Mouse (Mus musculus) spleen, adult 2 months (tissue): ENCODE data around the gene Ube2l6. TPM values are rescaled to one million over a fixed set of nuclear protein-coding genes. Genes with fewer than 3 reads are reported as not detected.

Experiments used
- DNase-seq, 2 experiments: peaks; one replicate each; pipeline versions ENCODE4 v3.0.0 to v3.0.0-alpha.2; 2012 to 2021; ENCODE audit warnings: low spot score in 2 of 2, low read depth in 1 of 2
- H3K27ac ChIP-seq: fragments of 200-500 bp; 2 replicates; pipeline ENCODE4 v1.5.1; 2012; ENCODE audit warnings: low read length, inconsistent platforms; ENCODE audit not compliant: insufficient read depth
- H3K27me3 ChIP-seq: fragments of 200-500 bp; 2 replicates; pipeline ENCODE4 v1.6.1; 2012; ENCODE audit warnings: mild to moderate bottlenecking, moderate library complexity, low read length, inconsistent platforms; ENCODE audit not compliant: control insufficient read depth, insufficient read depth
- H3K36me3 ChIP-seq: fragments of 200-500 bp; 2 replicates; pipeline ENCODE4 v1.6.1; 2012; ENCODE audit warnings: mild to moderate bottlenecking, low read length, inconsistent platforms; ENCODE audit not compliant: control insufficient read depth, insufficient read depth
- H3K4me1 ChIP-seq: fragments of 200-500 bp; 2 replicates; pipeline ENCODE4 v1.6.1; 2011; ENCODE audit warnings: inconsistent platforms; ENCODE audit not compliant: control insufficient read depth, insufficient read depth, insufficient read length
- H3K4me3 ChIP-seq: fragments of 200-500 bp; 2 replicates; pipeline ENCODE4 v1.5.1; 2011; ENCODE audit warnings: mild to moderate bottlenecking, inconsistent platforms; ENCODE audit not compliant: insufficient read depth, insufficient read length; ENCODE audit errors: extremely low read depth
- CTCF ChIP-seq: fragments of 200-500 bp; IDR thresholded peaks from 2 replicates; pipeline ENCODE4 v1.5.1; 2011; ENCODE audit warnings: mild to moderate bottlenecking, inconsistent platforms; ENCODE audit not compliant: insufficient read depth, insufficient read length, insufficient replicate concordance; ENCODE audit errors: extremely low read depth
- POLR2A ChIP-seq: fragments of 200-500 bp; IDR thresholded peaks from 2 replicates; pipeline ENCODE4 v1.6.1; 2011; ENCODE audit warnings: low read depth, low read length, inconsistent platforms
- WGBS: fragments of 180-500 bp; shearing (Covaris S2); methylation state at CpG from one replicate; pipeline ENCODE4 v1.1.7; 2018; 5-methylcytosine and 5-hydroxymethylcytosine counted together
- polyA plus RNA-seq: library from polyadenylated mRNA; depleted of rRNA; stranded (reverse); fragments of >200 nt; gene quantifications from 2 replicates; pipeline ENCODE4 v1.2.3, GENCODE M21; 2012

The Ube2l6 gene
- polyA plus RNA-seq, 1 experiment: 250 TPM

DNA sequence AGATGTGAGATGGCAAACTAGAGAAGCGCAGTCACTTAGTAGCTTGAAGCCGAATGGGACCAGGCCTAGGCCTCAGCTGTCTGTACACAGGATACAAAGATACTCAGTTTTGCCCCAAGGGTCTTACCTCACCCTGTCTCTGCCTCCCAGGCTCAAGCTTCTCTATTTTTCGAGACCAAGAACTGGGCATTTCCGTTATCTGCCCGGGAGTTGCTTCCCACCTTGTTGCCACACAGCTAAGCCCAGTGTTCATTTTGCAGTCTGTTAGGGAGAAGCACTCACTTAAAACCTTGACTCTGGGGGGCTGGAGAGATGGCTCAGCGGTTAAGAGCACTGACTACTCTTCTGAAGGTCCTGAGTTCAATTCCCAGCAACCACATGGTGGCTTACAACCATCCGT lies 5.3 kb downstream of the Ube2l6 start:
- Histone ChIP-seq H3K4me3 (no peak overlapping the region), H3K27ac (no peak overlapping the region), H3K27me3 (no peaks in the 10 kb centered on the region), H3K4me1 (no peaks in the 10 kb centered on the region; the same call in 1 of the 2 replicates), H3K36me3 (no peaks in the 10 kb centered on the region; the same call in 1 of the 2 replicates)
- TF ChIP-seq POLR2A (no peak), CTCF (no peak)
- DNase-seq: no peak
- 95% methylated on average over 7 of the region's 7 CpGs for WGBS

DNA sequence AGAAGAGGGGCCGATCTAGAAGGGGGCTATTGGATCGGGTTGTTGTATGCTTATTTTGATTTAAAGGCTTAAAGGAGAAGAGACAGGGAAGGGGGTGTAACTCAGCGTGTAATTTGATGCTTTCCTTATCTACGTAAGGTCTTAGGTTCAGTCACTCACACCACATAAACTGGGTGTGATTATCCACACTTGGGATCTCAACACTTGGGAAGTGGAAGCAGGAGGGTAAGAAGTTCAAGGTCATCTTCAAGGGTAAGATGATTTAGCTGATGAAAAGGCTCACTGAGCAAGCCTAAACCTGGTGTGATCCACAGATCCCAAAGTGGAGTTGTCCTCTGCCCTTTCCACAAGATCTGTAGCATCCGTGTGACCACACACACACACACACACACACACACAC lies 7.9 kb downstream of the Ube2l6 start:
- 93% methylated on average over 5 of the region's 5 CpGs for WGBS
- H3K4me3 ChIP-seq: no peak overlapping the region
- TF ChIP-seq POLR2A: no peak
- no peak for TF ChIP-seq CTCF
- no peak for DNase-seq
- H3K4me1 ChIP-seq: no peaks in the 10 kb centered on the region; the same call in 1 of the 2 replicates
- H3K36me3 ChIP-seq: no peaks in the 10 kb centered on the region; the same call in 1 of the 2 replicates
- no peaks in the 10 kb centered on the region for H3K27me3 ChIP-seq
- no peak overlapping the region for H3K27ac ChIP-seq

DNA sequence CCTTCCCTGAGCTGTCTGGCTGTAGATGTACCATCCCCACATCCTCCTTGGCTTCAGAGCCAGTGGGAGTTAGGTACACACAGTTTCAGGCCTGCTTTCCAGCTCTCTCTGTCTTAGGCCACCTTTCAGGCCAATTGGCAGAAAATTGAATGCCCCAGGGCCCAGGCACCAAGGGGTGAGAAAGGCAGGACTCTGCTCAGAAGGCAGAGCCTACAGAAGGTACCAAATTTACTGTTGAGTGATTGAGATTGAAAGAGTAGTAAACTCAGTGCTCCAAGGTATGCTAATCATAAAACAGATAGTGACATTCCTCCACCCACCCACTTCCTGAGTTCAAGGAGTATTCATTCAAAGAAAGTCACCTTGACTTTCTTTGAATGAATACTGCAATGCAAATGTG lies 10.7 kb downstream of the Ube2l6 start:
- H3K27ac ChIP-seq: no peak overlapping the region
- no peak for DNase-seq
- H3K4me3 ChIP-seq: no peak overlapping the region
- H3K36me3 ChIP-seq: no peaks in the 10 kb centered on the region
- no peak for TF ChIP-seq POLR2A
- no peak for TF ChIP-seq CTCF
- no peaks in the 10 kb centered on the region; the same call in 1 of the 2 replicates for H3K4me1 ChIP-seq
- H3K27me3 ChIP-seq: no peaks in the 10 kb centered on the region

DNA sequence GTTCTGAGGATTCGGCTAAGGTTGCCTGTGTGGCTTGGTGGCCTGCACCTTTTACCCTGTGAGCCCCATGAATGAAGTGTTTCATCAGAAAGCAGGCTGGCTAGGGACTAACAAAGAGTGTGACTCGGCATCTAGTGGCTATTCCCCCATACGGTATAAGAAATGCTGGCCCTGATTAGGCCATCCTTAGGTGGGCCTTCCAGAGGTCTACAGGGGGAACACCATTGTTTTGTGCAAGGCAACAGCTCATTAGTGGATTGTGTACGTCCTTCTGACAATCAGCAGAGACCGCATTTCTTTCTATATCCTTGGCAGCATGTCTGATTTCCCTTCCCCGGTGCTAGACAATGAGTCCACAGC lies 11.9 kb downstream of the Ube2l6 start:
- no peak for DNase-seq
- Histone ChIP-seq H3K4me1 (no peaks in the 10 kb centered on the region; the same call in 1 of the 2 replicates), H3K4me3 (no peak overlapping the region), H3K36me3 (no peaks in the 10 kb centered on the region), H3K27me3 (no peaks in the 10 kb centered on the region), H3K27ac (no peak overlapping the region)
- no peak for TF ChIP-seq POLR2A
- TF ChIP-seq CTCF: no peak
- 89% methylated on average over 6 of the region's 6 CpGs for WGBS

GRCm38 (mm10) chr2:84810886-84811577 lies 12.4 kb downstream of the Ube2l6 start:
- peak; percentile 56 to 74 for DNase-seq
- WGBS: 39% methylated on average over 26 of the region's 26 CpGs
- TF ChIP-seq POLR2A: no peak; the same call in 1 of the 2 replicates
- peak; percentile 69; the same call in 1 of the 2 replicates for TF ChIP-seq CTCF

DNA sequence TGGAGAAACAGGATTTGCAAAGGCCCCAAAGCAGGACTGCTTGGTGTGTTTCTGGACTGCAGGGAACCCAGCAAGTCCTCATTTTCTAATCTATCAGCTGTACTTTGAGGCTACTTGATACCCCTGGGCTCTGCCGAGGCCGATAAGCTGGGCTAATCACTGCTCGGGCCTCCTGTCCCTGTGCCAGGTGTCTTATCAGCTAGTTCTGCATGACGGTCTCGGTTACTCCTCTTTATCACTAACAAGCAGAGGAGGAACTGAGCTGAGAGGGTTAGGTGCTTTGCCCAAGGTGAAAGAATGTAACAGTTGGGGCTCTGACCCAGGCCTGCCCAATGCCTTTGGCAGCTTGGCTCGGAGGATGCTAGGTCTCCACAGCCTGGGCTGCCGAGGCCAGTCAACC lies 13.3 kb downstream of the Ube2l6 start:
- DNase-seq: no peak
- Histone ChIP-seq H3K4me1 (no peaks in the 10 kb centered on the region; the same call in 1 of the 2 replicates), H3K36me3 (no peaks in the 10 kb centered on the region), H3K4me3 (no peak overlapping the region), H3K27ac (peak overlapping the region; percentile 33; the same call in 1 of the 2 replicates), H3K27me3 (no peaks in the 10 kb centered on the region)
- TF ChIP-seq POLR2A (no peak), CTCF (no peak)
- WGBS: 75% methylated on average over 7 of the region's 7 CpGs

More at GRCm38 (mm10) chr2:84810886-84811577, 12.4 kb downstream of the Ube2l6 start:
- Histone ChIP-seq H3K4me1 (no peaks in the 10 kb centered on the region; the same call in 1 of the 2 replicates), H3K27me3 (no peaks in the 10 kb centered on the region), H3K4me3 (peak overlapping the region; percentile 23; the same call in 1 of the 2 replicates), H3K36me3 (no peaks in the 10 kb centered on the region), H3K27ac (peak overlapping the region; percentile 11; the same call in 1 of the 2 replicates)

- no peaks in the 10 kb centered on the region for H3K27me3 ChIP-seq
- H3K36me3 ChIP-seq: no peaks in the 10 kb centered on the region
- no peaks in the 10 kb centered on the region; the same call in 1 of the 2 replicates for H3K4me1 ChIP-seq
- H3K27ac ChIP-seq: no peak overlapping the region
- DNase-seq: no peak
- TF ChIP-seq CTCF (no peak), POLR2A (no peak)
- no peak overlapping the region for H3K4me3 ChIP-seq
- 94% methylated on average over 6 of the region's 6 CpGs for WGBS
These were observed 14.0 kb downstream of the Ube2l6 start for GRCm38 (mm10) chr2:84812676-84813075.
